Mouse (Mus musculus) naive thymus-derived CD4-positive, alpha-beta T cell, adult 2 months (primary cell): ENCODE results near the gene Btbd18.

Source experiments
- DNase-seq: peaks from one replicate; pipeline ENCODE4 v3.0.0-alpha.2; 2011; ENCODE audit warnings: low read depth

Btbd18 gene

GRCm38 (mm10) chr2:84703497-84703896, 44.6 kb downstream of the Btbd18 start:
- no peak for DNase-seq

- no peak for DNase-seq
These were observed 45.5 kb downstream of the Btbd18 start for GRCm38 (mm10) chr2:84704329-84704728.

GRCm38 (mm10) chr2:84705295-84705694, 46.4 kb downstream of the Btbd18 start:
- no peak for DNase-seq

GRCm38 (mm10) chr2:84707523-84707922, 48.6 kb downstream of the Btbd18 start:
- no peak for DNase-seq

- DNase-seq: no peak
These were observed 53.0 kb downstream of the Btbd18 start for GRCm38 (mm10) chr2:84711898-84712297.

- DNase-seq: no peak
These were observed 55.5 kb downstream of the Btbd18 start for GRCm38 (mm10) chr2:84714422-84714810.

- peak; percentile 99 for DNase-seq
These were observed 56.1 kb downstream of the Btbd18 start, which contains the start of gene Zdhhc5 for GRCm38 (mm10) chr2:84714811-84715561. Gene Zdhhc5, minus strand, starts transcription at chr2:84715180.

- no peak for DNase-seq
These were observed 56.9 kb downstream of the Btbd18 start for GRCm38 (mm10) chr2:84715562-84716361.

GRCm38 (mm10) chr2:84716423-84717355, 57.8 kb downstream of the Btbd18 start:
- no peak for DNase-seq

- no peak for DNase-seq
These were observed 58.5 kb downstream of the Btbd18 start for GRCm38 (mm10) chr2:84717357-84717756.
